Mouse (Mus musculus): Measurements from ENCODE around the gene Ncor2. TPM values are rescaled to one million over a fixed set of nuclear protein-coding genes. Genes with fewer than 3 reads are reported as not detected.
A peak's percentile ranks its signal among the peaks of the same experiment; 100 is the strongest.

Ncor2 gene
- polyA plus RNA-seq, 1 experiment: 91.1 TPM

GRCm38 (mm10) chr5:125140832-125141524, 38.0 kb downstream of the Ncor2 start:
- Histone ChIP-seq H3K79me2 (ENCODE audit: control insufficient read depth, insufficient read depth) (peaks cover 93% of the 10 kb centered on the region), H3K36me3 (ENCODE audit: control insufficient read depth, insufficient read depth) (no peaks in the 10 kb centered on the region), H3ac (ENCODE audit: control insufficient read depth, insufficient read length, low read depth) (peak overlapping the region; percentile 74), H3K4me3 (ENCODE audit: insufficient read depth, poor library complexity, severe bottlenecking) (peak overlapping the region; percentile 42), H3K27me3 (ENCODE audit: control insufficient read depth, insufficient read depth, insufficient read length) (no peaks in the 10 kb centered on the region), H3K79me3 (ENCODE audit: low read depth) (peaks cover 79% of the 10 kb centered on the region)
- peak; percentile 71 for TF ChIP-seq MAX (IDR thresholded peaks at IDR 0.05)
- TF ChIP-seq FOSL1 (IDR thresholded peaks at IDR 0.05; ENCODE audit: insufficient read depth, low read length, poor library complexity, severe bottlenecking): no peak

- no peaks in the 10 kb centered on the region for H3K36me3 ChIP-seq (ENCODE audit: control insufficient read depth, insufficient read depth)
- H3K27me3 ChIP-seq (ENCODE audit: control insufficient read depth, insufficient read depth, insufficient read length): no peaks in the 10 kb centered on the region
- peaks cover 93% of the 10 kb centered on the region for H3K79me2 ChIP-seq (ENCODE audit: control insufficient read depth, insufficient read depth)
- H3K4me3 ChIP-seq (ENCODE audit: insufficient read depth, poor library complexity, severe bottlenecking): peak overlapping the region; percentile 42
- H3K79me3 ChIP-seq (ENCODE audit: low read depth): peaks cover 77% of the 10 kb centered on the region
- peak overlapping the region; percentile 74 for H3ac ChIP-seq (ENCODE audit: control insufficient read depth, insufficient read length, low read depth)
- TF ChIP-seq MAX (IDR thresholded peaks at IDR 0.05): no peak
- no peak for TF ChIP-seq FOSL1 (IDR thresholded peaks at IDR 0.05; ENCODE audit: insufficient read depth, low read length, poor library complexity, severe bottlenecking)
- no peak for TF ChIP-seq USF1 (IDR thresholded peaks at IDR 0.05; ENCODE audit: low read depth)
- TF ChIP-seq MYOG (IDR thresholded peaks at IDR 0.05; ENCODE audit: control insufficient read depth, extremely low read depth, insufficient read length): no peak
- TF ChIP-seq CTCF (IDR thresholded peaks at IDR 0.05; ENCODE audit: control insufficient read depth, insufficient read depth, insufficient read length): no peak
- TF ChIP-seq CEBPB (IDR thresholded peaks at IDR 0.05; ENCODE audit: low read depth): no peak
- no peak for TF ChIP-seq MYOD1 (IDR thresholded peaks at IDR 0.05; ENCODE audit: control insufficient read depth, insufficient read length, low read depth)
Observed at GRCm38 (mm10) chr5:125140151-125140699, 38.8 kb downstream of the Ncor2 start.

- Histone ChIP-seq H3K36me3 (ENCODE audit: control insufficient read depth, insufficient read depth) (no peaks in the 10 kb centered on the region), H3K79me3 (ENCODE audit: low read depth) (peaks cover 74% of the 10 kb centered on the region), H3K79me2 (ENCODE audit: control insufficient read depth, insufficient read depth) (peaks cover 92% of the 10 kb centered on the region), H3ac (ENCODE audit: control insufficient read depth, insufficient read length, low read depth) (peak overlapping the region; percentile 74), H3K4me3 (ENCODE audit: insufficient read depth, poor library complexity, severe bottlenecking) (peak overlapping the region; percentile 42), H3K27me3 (ENCODE audit: control insufficient read depth, insufficient read depth, insufficient read length) (no peaks in the 10 kb centered on the region)
- TF ChIP-seq CTCF (IDR thresholded peaks at IDR 0.05; ENCODE audit: control insufficient read depth, insufficient read depth, insufficient read length): no peak
Observed at GRCm38 (mm10) chr5:125139669-125140068, 39.4 kb downstream of the Ncor2 start.

- TF ChIP-seq CEBPB (IDR thresholded peaks at IDR 0.05; ENCODE audit: low read depth) (no peak), MYOD1 (IDR thresholded peaks at IDR 0.05; ENCODE audit: control insufficient read depth, insufficient read length, low read depth) (no peak), MYOG (IDR thresholded peaks at IDR 0.05; ENCODE audit: control insufficient read depth, extremely low read depth, insufficient read length) (no peak), CTCF (IDR thresholded peaks at IDR 0.05; ENCODE audit: control insufficient read depth, insufficient read depth, insufficient read length) (no peak), FOSL1 (IDR thresholded peaks at IDR 0.05; ENCODE audit: insufficient read depth, low read length, poor library complexity, severe bottlenecking) (no peak), USF1 (IDR thresholded peaks at IDR 0.05; ENCODE audit: low read depth) (no peak), MAX (IDR thresholded peaks at IDR 0.05) (no peak)
- no peak overlapping the region for H3K4me3 ChIP-seq (ENCODE audit: insufficient read depth, poor library complexity, severe bottlenecking)
- H3K79me2 ChIP-seq (ENCODE audit: control insufficient read depth, insufficient read depth): peaks cover 92% of the 10 kb centered on the region
- peaks cover 73% of the 10 kb centered on the region for H3K79me3 ChIP-seq (ENCODE audit: low read depth)
- H3K36me3 ChIP-seq (ENCODE audit: control insufficient read depth, insufficient read depth): no peaks in the 10 kb centered on the region
- no peaks in the 10 kb centered on the region for H3K27me3 ChIP-seq (ENCODE audit: control insufficient read depth, insufficient read depth, insufficient read length)
- H3ac ChIP-seq (ENCODE audit: control insufficient read depth, insufficient read length, low read depth): no peak overlapping the region
Observed at GRCm38 (mm10) chr5:125138841-125139430, 40.1 kb downstream of the Ncor2 start.

GRCm38 (mm10) chr5:125137672-125138285, 41.2 kb downstream of the Ncor2 start:
- peaks cover 73% of the 10 kb centered on the region for H3K79me3 ChIP-seq (ENCODE audit: low read depth)
- TF ChIP-seq MYOD1 (IDR thresholded peaks at IDR 0.05; ENCODE audit: control insufficient read depth, insufficient read length, low read depth): no peak
- H3ac ChIP-seq (ENCODE audit: control insufficient read depth, insufficient read length, low read depth): no peak overlapping the region
- peaks cover 9% of the 10 kb centered on the region for H3K36me3 ChIP-seq (ENCODE audit: control insufficient read depth, insufficient read depth)
- peaks cover 92% of the 10 kb centered on the region for H3K79me2 ChIP-seq (ENCODE audit: control insufficient read depth, insufficient read depth)
- H3K27me3 ChIP-seq (ENCODE audit: control insufficient read depth, insufficient read depth, insufficient read length): no peaks in the 10 kb centered on the region
- no peak overlapping the region for H3K4me3 ChIP-seq (ENCODE audit: insufficient read depth, poor library complexity, severe bottlenecking)
